Mouse (Mus musculus) neural tube, embryonic 15.5 days (tissue): ENCODE results near the gene Tex38. TPM values are rescaled to one million over a fixed set of nuclear protein-coding genes. Genes with fewer than 3 reads are reported as not detected.

Source experiments
- ATAC-seq: fragments of 200-750 bp; cut with Nextera tagmentation; 2 replicates; pipeline ENCODE4 v1.8.0; 2017; ENCODE audit warnings: mild to moderate bottlenecking, moderate TSS enrichment, moderate library complexity; ENCODE audit not compliant: low FRiP score
- H3K27ac ChIP-seq: fragments of 300-500 bp; sonication (generic); replicated peaks from 2 replicates; pipeline ENCODE4 v1.5.1; 2015; ENCODE audit warnings: mild to moderate bottlenecking, inconsistent platforms
- H3K27me3 ChIP-seq: fragments of 300-500 bp; sonication (generic); replicated peaks from 2 replicates; pipeline ENCODE4 v1.6.1; 2015; ENCODE audit warnings: inconsistent platforms
- H3K36me3 ChIP-seq: fragments of 300-500 bp; sonication (generic); 2 replicates; pipeline ENCODE4 v1.6.1; 2015; ENCODE audit warnings: inconsistent platforms
- H3K4me1 ChIP-seq: fragments of 300-500 bp; sonication (generic); 2 replicates; pipeline ENCODE4 v1.6.1; 2015; ENCODE audit warnings: inconsistent platforms
- H3K4me2 ChIP-seq: fragments of 300-500 bp; sonication (generic); 2 replicates; pipeline ENCODE4 v1.6.1; 2015; ENCODE audit warnings: inconsistent platforms, mild to moderate bottlenecking, moderate library complexity
- H3K4me3 ChIP-seq: fragments of 300-500 bp; sonication (generic); replicated peaks from 2 replicates; pipeline ENCODE4 v1.5.1; 2015; ENCODE audit warnings: mild to moderate bottlenecking, inconsistent platforms
- H3K9ac ChIP-seq: fragments of 300-500 bp; sonication (generic); replicated peaks from 2 replicates; pipeline ENCODE4 v1.6.1; 2015; ENCODE audit warnings: mild to moderate bottlenecking, inconsistent platforms
- H3K9me3 ChIP-seq: fragments of 300-500 bp; sonication (generic); replicated peaks from 2 replicates; pipeline ENCODE4 v1.6.1; 2016; ENCODE audit warnings: inconsistent platforms
- WGBS: fragments of 180-500 bp; shearing (Covaris S2); methylation state at CpG from one replicate; pipeline ENCODE4 v1.1.7; 2015; ENCODE audit warnings: mixed read lengths; 5-methylcytosine and 5-hydroxymethylcytosine counted together
- polyA plus RNA-seq: library from polyadenylated mRNA; unstranded; fragments of >200 nt; fragmentation: Nextera tagmentation; extraction: Ambion mirVana; gene quantifications from 2 replicates; pipeline ENCODE4 v1.2.1, GENCODE M21; 2015

The Tex38 gene
- polyA plus RNA-seq, 1 experiment from 2014 or later, result 0.33 TPM

- ATAC-seq, result no peak
- peaks cover 50% of the 10 kb centered on the region for H3K36me3 ChIP-seq
- 16% methylated on average over 11 of the region's 11 CpGs for WGBS
These were observed 13.0 kb downstream of the Tex38 start for GRCm38 (mm10) chr4:115767647-115768467.

GRCm38 (mm10) chr4:115764581-115764980 lies 16.2 kb downstream of the Tex38 start:
- no peak overlapping the region for H3K4me3 ChIP-seq
- H3K36me3 ChIP-seq, result peaks cover 52% of the 10 kb centered on the region
- no peak overlapping the region for H3K27ac ChIP-seq
- WGBS, result 78% methylated on average over 11 of the region's 11 CpGs
- H3K9me3 ChIP-seq, result no peaks in the 10 kb centered on the region
- no peaks in the 10 kb centered on the region for H3K4me1 ChIP-seq
- ATAC-seq, result no peak
- no peaks in the 10 kb centered on the region for H3K27me3 ChIP-seq
- H3K9ac ChIP-seq, result no peak overlapping the region
- no peak overlapping the region for H3K4me2 ChIP-seq

More at GRCm38 (mm10) chr4:115767647-115768467, 13.0 kb downstream of the Tex38 start:
- Histone ChIP-seq H3K27me3 (no peaks in the 10 kb centered on the region), H3K9me3 (no peaks in the 10 kb centered on the region), H3K27ac (no peak overlapping the region), H3K9ac (no peak overlapping the region), H3K4me3 (no peak overlapping the region), H3K4me2 (no peak overlapping the region), H3K4me1 (no peaks in the 10 kb centered on the region)

GRCm38 (mm10) chr4:115761206-115761605 lies 19.6 kb downstream of the Tex38 start:
- Histone ChIP-seq H3K27me3 (no peaks in the 10 kb centered on the region), H3K36me3 (peaks cover 45% of the 10 kb centered on the region), H3K4me3 (no peak overlapping the region), H3K27ac (no peak overlapping the region), H3K9me3 (no peaks in the 10 kb centered on the region), H3K4me2 (no peak overlapping the region), H3K4me1 (no peaks in the 10 kb centered on the region), H3K9ac (no peak overlapping the region)
- 46% methylated on average over 3 of the region's 3 CpGs for WGBS
- no peak for ATAC-seq

GRCm38 (mm10) chr4:115754851-115755250 lies 26.0 kb downstream of the Tex38 start:
- H3K27ac ChIP-seq, result no peak overlapping the region
- H3K4me2 ChIP-seq, result no peak overlapping the region
- H3K4me1 ChIP-seq, result no peaks in the 10 kb centered on the region
- no peak overlapping the region for H3K4me3 ChIP-seq
- ATAC-seq, result no peak
- 100% methylated on average over 1 of the region's 1 CpGs for WGBS
- H3K9ac ChIP-seq, result no peak overlapping the region
- H3K36me3 ChIP-seq, result peaks cover 38% of the 10 kb centered on the region
- H3K9me3 ChIP-seq, result no peaks in the 10 kb centered on the region
- H3K27me3 ChIP-seq, result no peaks in the 10 kb centered on the region

- H3K9me3 ChIP-seq, result no peaks in the 10 kb centered on the region
- H3K36me3 ChIP-seq, result peaks cover 40% of the 10 kb centered on the region
- H3K4me3 ChIP-seq, result no peak overlapping the region
- 93% methylated on average over 3 of the region's 3 CpGs for WGBS
- H3K9ac ChIP-seq, result no peak overlapping the region
- no peak for ATAC-seq
- no peak overlapping the region for H3K27ac ChIP-seq
- H3K27me3 ChIP-seq, result no peaks in the 10 kb centered on the region
- H3K4me2 ChIP-seq, result no peak overlapping the region
- H3K4me1 ChIP-seq, result no peaks in the 10 kb centered on the region
These were observed 26.7 kb downstream of the Tex38 start for GRCm38 (mm10) chr4:115754101-115754500.

GRCm38 (mm10) chr4:115749336-115749735 lies 31.5 kb downstream of the Tex38 start:
- 95% methylated on average over 1 of the region's 1 CpGs for WGBS
- Histone ChIP-seq H3K9me3 (no peaks in the 10 kb centered on the region), H3K4me3 (no peak overlapping the region), H3K36me3 (peaks cover 43% of the 10 kb centered on the region), H3K27me3 (no peaks in the 10 kb centered on the region), H3K4me2 (no peak overlapping the region), H3K4me1 (no peaks in the 10 kb centered on the region), H3K27ac (no peak overlapping the region), H3K9ac (no peak overlapping the region)
- ATAC-seq, result no peak

GRCm38 (mm10) chr4:115748181-115748580 lies 32.6 kb downstream of the Tex38 start:
- no peak overlapping the region for H3K27ac ChIP-seq
- no peak overlapping the region for H3K9ac ChIP-seq
- ATAC-seq, result no peak
- no peaks in the 10 kb centered on the region for H3K27me3 ChIP-seq
- H3K9me3 ChIP-seq, result no peaks in the 10 kb centered on the region
- H3K4me2 ChIP-seq, result no peak overlapping the region
- WGBS, result 8% methylated on average over 1 of the region's 1 CpGs
- H3K4me1 ChIP-seq, result no peaks in the 10 kb centered on the region
- peaks cover 33% of the 10 kb centered on the region for H3K36me3 ChIP-seq
- H3K4me3 ChIP-seq, result no peak overlapping the region

GRCm38 (mm10) chr4:115743096-115743495 lies 37.7 kb downstream of the Tex38 start:
- Histone ChIP-seq H3K4me3 (no peak overlapping the region), H3K9me3 (no peaks in the 10 kb centered on the region), H3K9ac (no peak overlapping the region), H3K4me2 (no peak overlapping the region), H3K36me3 (peaks cover 35% of the 10 kb centered on the region), H3K27ac (no peak overlapping the region), H3K4me1 (peaks cover 20% of the 10 kb centered on the region), H3K27me3 (no peaks in the 10 kb centered on the region)
- ATAC-seq, result no peak
- WGBS, result 89% methylated on average over 4 of the region's 4 CpGs

- peaks cover 33% of the 10 kb centered on the region for H3K36me3 ChIP-seq
- no peak for ATAC-seq
- no peak overlapping the region for H3K4me3 ChIP-seq
- H3K4me1 ChIP-seq, result peaks cover 22% of the 10 kb centered on the region
- no peaks in the 10 kb centered on the region for H3K9me3 ChIP-seq
- no peak overlapping the region for H3K9ac ChIP-seq
- H3K27ac ChIP-seq, result no peak overlapping the region
- no peak overlapping the region for H3K4me2 ChIP-seq
- H3K27me3 ChIP-seq, result no peaks in the 10 kb centered on the region
These were observed 38.2 kb downstream of the Tex38 start for GRCm38 (mm10) chr4:115742658-115743057.

- WGBS, result 47% methylated on average over 13 of the region's 13 CpGs
- Histone ChIP-seq H3K4me1 (peaks cover 22% of the 10 kb centered on the region), H3K27ac (no peak overlapping the region), H3K4me2 (peak overlapping the region; percentile 72), H3K9ac (peak overlapping the region; percentile 95), H3K36me3 (peaks cover 25% of the 10 kb centered on the region), H3K27me3 (peaks cover 3% of the 10 kb centered on the region; the same call in 1 of the 2 replicates), H3K4me3 (peak overlapping the region; percentile 94), H3K9me3 (no peaks in the 10 kb centered on the region)
- no peak for ATAC-seq
These were observed 42.3 kb downstream of the Tex38 start for GRCm38 (mm10) chr4:115738481-115738985.

GRCm38 (mm10) chr4:115737551-115738041 lies 43.2 kb downstream of the Tex38 start, which contains the start of gene Efcab14:
Gene Efcab14, plus strand, starts transcription at chr4:115737744.
- Histone ChIP-seq H3K27ac (peak within 1 kb of the TSS; percentile 89), H3K4me2 (peak within 1 kb of the TSS; percentile 72), H3K4me1 (peaks cover 20% of the 10 kb centered on the region), H3K9me3 (no peaks in the 10 kb centered on the region), H3K4me3 (peak within 1 kb of the TSS; percentile 94), H3K27me3 (peaks cover 3% of the 10 kb centered on the region; the same call in 1 of the 2 replicates), H3K9ac (peak within 1 kb of the TSS; percentile 95), H3K36me3 (peaks cover 18% of the 10 kb centered on the region)
- under 1% methylated on average over 45 of the region's 45 CpGs for WGBS
- peak; percentile 100 for ATAC-seq

GRCm38 (mm10) chr4:115734867-115735266 lies 46.0 kb downstream of the Tex38 start:
- H3K4me2 ChIP-seq, result no peak overlapping the region
- 68% methylated on average over 4 of the region's 4 CpGs for WGBS
- no peak overlapping the region for H3K9ac ChIP-seq
- ATAC-seq, result no peak
- H3K4me1 ChIP-seq, result peaks cover 16% of the 10 kb centered on the region
- no peaks in the 10 kb centered on the region; the same call in 1 of the 2 replicates for H3K36me3 ChIP-seq
- H3K4me3 ChIP-seq, result no peak overlapping the region
- H3K27ac ChIP-seq, result no peak overlapping the region
- H3K27me3 ChIP-seq, result peaks cover 14% of the 10 kb centered on the region
- no peaks in the 10 kb centered on the region for H3K9me3 ChIP-seq
